ENCODE assay signal across 30 mouse cellular contexts in genomic region chr9:36681424-36681823, GRCm38 (mm10). TPM values are rescaled to one million over a fixed set of nuclear protein-coding genes. Genes with fewer than 3 reads are reported as not detected.
A peak's percentile ranks its signal among the peaks of the same experiment; 100 is the strongest.
DNase-seq lines count a peak whose midpoint lies in the region; ATAC-seq and TF ChIP-seq lines count a peak whose summit lies in the region.
"Had no signal": no experiment of that assay in that cellular context is flagged by ENCODE, and none has a peak within 500 bp of the region (broad histone marks: within the 10 kb centered on the region; RNA-seq: fewer than 3 reads in every experiment).

No protein-coding gene starts in this region.

- ATAC-seq in lung, embryonic 16.5 days (ENCODE audit: low read depth) = peak; percentile 69; the same call in 1 of the 2 replicates
- peak; percentile 76 for ATAC-seq in stomach, postnatal 0 days (ENCODE audit: low FRiP score, low TSS enrichment)
- ATAC-seq: forebrain, postnatal 0 days; intestine, embryonic 15.5 days; liver, embryonic 12.5 days had no signal

- no peaks in the 10 kb centered on the region for H3K9me3 ChIP-seq in lung, embryonic 16.5 days (ENCODE audit: control insufficient read depth, low read length)
- H3K9me3 ChIP-seq in stomach, postnatal 0 days (ENCODE audit: control insufficient read depth, low read length) = no peaks in the 10 kb centered on the region
- H3K9me3 ChIP-seq: embryonic facial prominence, embryonic 13.5 days; heart, embryonic 15.5 days; hindbrain, embryonic 15.5 days; intestine, embryonic 15.5 days; liver, embryonic 12.5 days had no signal

- no peak for TF ChIP-seq EP300 in stomach, postnatal 0 days (optimal IDR thresholded peaks at IDR 0.05)

- H3K36me3 ChIP-seq in lung, embryonic 16.5 days (ENCODE audit: control insufficient read depth, insufficient read depth, low read length) = no peaks in the 10 kb centered on the region
- H3K36me3 ChIP-seq in stomach, postnatal 0 days (ENCODE audit: control insufficient read depth, insufficient read depth, low read length) = no peaks in the 10 kb centered on the region
- H3K36me3 ChIP-seq: embryonic facial prominence, embryonic 13.5 days; heart, embryonic 15.5 days; hindbrain, embryonic 15.5 days; intestine, embryonic 15.5 days; liver, embryonic 12.5 days had no signal

- WGBS in lung, embryonic 16.5 days = 34% methylated on average over 2 of the region's 2 CpGs
- WGBS in stomach, postnatal 0 days = 24% methylated on average over 2 of the region's 2 CpGs

- H3K4me2 ChIP-seq in lung, embryonic 16.5 days (ENCODE audit: low read depth, low read length) = no peak overlapping the region
- no peak overlapping the region for H3K4me2 ChIP-seq in stomach, postnatal 0 days (replicated peaks; ENCODE audit: low read depth)
- H3K4me2 ChIP-seq: embryonic facial prominence, embryonic 13.5 days; heart, embryonic 15.5 days; hindbrain, embryonic 15.5 days; intestine, embryonic 15.5 days; liver, embryonic 12.5 days; midbrain, embryonic 11.5 days had no signal

- H3K4me3 ChIP-seq in lung, embryonic 16.5 days (ENCODE audit: low read length) = no peak overlapping the region
- H3K4me3 ChIP-seq in stomach, postnatal 0 days (ENCODE audit: low read depth, low read length) = no peak overlapping the region
- H3K4me3 ChIP-seq: embryonic facial prominence, embryonic 13.5 days; heart, embryonic 15.5 days; hindbrain, embryonic 15.5 days; intestine, embryonic 15.5 days; liver, embryonic 12.5 days had no signal

- H3K27ac ChIP-seq in lung, embryonic 16.5 days (ENCODE audit: low read length) = no peak overlapping the region
- H3K27ac ChIP-seq in stomach, postnatal 0 days (replicated peaks) = no peak overlapping the region; the same call in 1 of the 2 replicates
- H3K27ac ChIP-seq: embryonic facial prominence, embryonic 13.5 days; heart, embryonic 15.5 days; hindbrain, embryonic 15.5 days; intestine, embryonic 15.5 days; liver, embryonic 12.5 days had no signal

- H3K9ac ChIP-seq in lung, embryonic 16.5 days (ENCODE audit: low read length) = no peak overlapping the region
- H3K9ac ChIP-seq in stomach, postnatal 0 days (ENCODE audit: low read length) = no peak overlapping the region
- H3K9ac ChIP-seq: embryonic facial prominence, embryonic 13.5 days; forebrain, postnatal 0 days; heart, embryonic 15.5 days; hindbrain, embryonic 15.5 days; intestine, embryonic 15.5 days; liver, embryonic 12.5 days had no signal

- peak; percentile 3 for DNase-seq in adrenal gland, postnatal 10 days
- DNase-seq in adrenal gland, adult 2 months = no peak
- no peak for DNase-seq in lung, postnatal 25 days (ENCODE audit: low spot score)
- DNase-seq in brain, embryonic 14.5 days (ENCODE audit: low read depth) = peak; percentile 54
- peak; percentile 14 for DNase-seq in stomach, postnatal 0 days (ENCODE audit: low spot score)
- no peak for DNase-seq in layer of hippocampus, adult 9-10 months (ENCODE audit: low spot score)
- no peak for DNase-seq in heart, adult 18-20 months
- DNase-seq: cerebellum, adult 18-20 months; cerebellum, postnatal 25 days; forebrain, postnatal 0 days; gastrocnemius, postnatal 25 days; heart, postnatal 36 days; kidney, adult 8-10 months; kidney, postnatal 14 days; right cerebral cortex, adult 18-20 months; thymus, postnatal 36 days had no signal

- no peaks in the 10 kb centered on the region for H3K4me1 ChIP-seq in lung, embryonic 16.5 days (replicated peaks; ENCODE audit: control insufficient read depth, insufficient read depth, low read length)
- no peaks in the 10 kb centered on the region for H3K4me1 ChIP-seq in stomach, postnatal 0 days (replicated peaks; ENCODE audit: control insufficient read depth, insufficient read depth)
- H3K4me1 ChIP-seq: embryonic facial prominence, embryonic 13.5 days; heart, embryonic 15.5 days; hindbrain, embryonic 15.5 days; intestine, embryonic 15.5 days; liver, embryonic 12.5 days had no signal

- no peak for TF ChIP-seq CTCF in brain, embryonic 14.5 days (IDR thresholded peaks at IDR 0.05; ENCODE audit: borderline replicate concordance, extremely low read depth, insufficient read depth, insufficient read length)
- TF ChIP-seq CTCF in stomach, postnatal 0 days (IDR thresholded peaks at IDR 0.05; ENCODE audit: low read depth) = no peak

- no peaks in the 10 kb centered on the region for H3K27me3 ChIP-seq in lung, embryonic 16.5 days (ENCODE audit: control insufficient read depth, insufficient read depth, low read depth, low read length)
- H3K27me3 ChIP-seq in stomach, postnatal 0 days (ENCODE audit: control insufficient read depth, insufficient read depth, low read length) = no peaks in the 10 kb centered on the region
- H3K27me3 ChIP-seq: embryonic facial prominence, embryonic 13.5 days; heart, embryonic 15.5 days; hindbrain, embryonic 15.5 days; intestine, embryonic 15.5 days; liver, embryonic 12.5 days had no signal

- no peak for TF ChIP-seq POLR2A in brain, embryonic 14.5 days (IDR thresholded peaks at IDR 0.05; ENCODE audit: borderline replicate concordance, extremely low read depth, insufficient read depth, insufficient read length, poor library complexity, severe bottlenecking)

RNA-seq across cellular contexts. Expression of gene Acrv1, which starts 11.6 kb away (rescaled TPM):
- total RNA-seq in adrenal gland, postnatal 10 days (2021) = not detected
- total RNA-seq in adrenal gland, adult 2 months (2021) = not detected
- polyA plus RNA-seq in adrenal gland, adult 2 months (2012; rRNA removed) = not detected in 2 replicates
- polyA plus RNA-seq in lung, embryonic 16.5 days (2015; fragmentation: Nextera tagmentation; extraction: Ambion mirVana) = not detected in 2 replicates
- polyA plus RNA-seq in brain, embryonic 14.5 days (2012; rRNA removed) = not detected in 2 replicates
- polyA plus RNA-seq in stomach, postnatal 0 days (2015; fragmentation: Nextera tagmentation; extraction: Ambion mirVana) = 0.05 TPM in 1 of 2 replicates, not detected in the other
- not detected for total RNA-seq in heart, adult 18-20 months (2021)
- total RNA-seq: adrenal gland, adult 18-20 months; forebrain, postnatal 0 days; gastrocnemius, postnatal 25 days; heart, adult 8-10 months; heart, postnatal 36 days; layer of hippocampus, adult 18-20 months; layer of hippocampus, postnatal 25 days; midbrain, postnatal 0 days had no signal
- polyA plus RNA-seq: embryonic facial prominence, embryonic 13.5 days; forebrain, postnatal 0 days; heart, embryonic 15.5 days; hindbrain, embryonic 15.5 days; intestine, embryonic 15.5 days; limb, embryonic 11.5 days; liver, embryonic 12.5 days; midbrain, embryonic 11.5 days; midbrain, postnatal 0 days; neural tube, embryonic 14.5 days had no signal

RNA-seq across cellular contexts. Expression of gene A630095E13Rik, which starts 38.2 kb away (rescaled TPM):
- total RNA-seq in adrenal gland, postnatal 10 days (2021) = not detected
- total RNA-seq in adrenal gland, adult 2 months (2021) = not detected
- not detected in 2 replicates for polyA plus RNA-seq in adrenal gland, adult 2 months (2012; rRNA removed)
- not detected in 2 replicates for polyA plus RNA-seq in lung, embryonic 16.5 days (2015; fragmentation: Nextera tagmentation; extraction: Ambion mirVana)
- polyA plus RNA-seq in brain, embryonic 14.5 days (2012; rRNA removed) = not detected in 2 replicates
- polyA plus RNA-seq in stomach, postnatal 0 days (2015; fragmentation: Nextera tagmentation; extraction: Ambion mirVana) = not detected in 2 replicates
- not detected for total RNA-seq in heart, adult 18-20 months (2021)
- total RNA-seq: adrenal gland, adult 18-20 months; forebrain, postnatal 0 days; gastrocnemius, postnatal 25 days; heart, adult 8-10 months; heart, postnatal 36 days; layer of hippocampus, adult 18-20 months; layer of hippocampus, postnatal 25 days; midbrain, postnatal 0 days had no signal
- polyA plus RNA-seq: embryonic facial prominence, embryonic 13.5 days; forebrain, postnatal 0 days; heart, embryonic 15.5 days; hindbrain, embryonic 15.5 days; intestine, embryonic 15.5 days; limb, embryonic 11.5 days; liver, embryonic 12.5 days; midbrain, embryonic 11.5 days; midbrain, postnatal 0 days; neural tube, embryonic 14.5 days had no signal

RNA-seq across cellular contexts. Expression of gene Chek1, which starts 45.4 kb away (rescaled TPM):
- 1 to 10 TPM; 6.8 to 8.7 TPM for total RNA-seq in adrenal gland, postnatal 10 days (2021)
- total RNA-seq in adrenal gland, adult 2 months (2021) = 1 to 10 TPM; 2.1 to 3.8 TPM
- 0.27 and 0.38 TPM in 2 replicates for polyA plus RNA-seq in adrenal gland, adult 2 months (2012; rRNA removed)
- 28.8 and 35.3 TPM in 2 replicates for polyA plus RNA-seq in lung, embryonic 16.5 days (2015; fragmentation: Nextera tagmentation; extraction: Ambion mirVana)
- 6.5 and 9.1 TPM in 2 replicates for polyA plus RNA-seq in brain, embryonic 14.5 days (2012; rRNA removed)
- polyA plus RNA-seq in stomach, postnatal 0 days (2015; fragmentation: Nextera tagmentation; extraction: Ambion mirVana) = 8.1 and 9.3 TPM in 2 replicates
- 1 to 10 TPM; 1.5 to 2.0 TPM for total RNA-seq in heart, adult 18-20 months (2021)

Comparison
In these comparisons a context has a peak if more than half of its experiments do, and no peak if none do; other contexts are left out.
1. DNase-seq: peak in adrenal gland, postnatal 10 days (single experiment), brain, embryonic 14.5 days (single experiment) and stomach, postnatal 0 days (single experiment); none in adrenal gland, adult 2 months (single experiment), lung, postnatal 25 days (single experiment), layer of hippocampus, adult 9-10 months (single experiment) and heart, adult 18-20 months (0 of 2).